Mouse (Mus musculus): Measurements from ENCODE around the gene Mfsd12. TPM values are rescaled to one million over a fixed set of nuclear protein-coding genes. Genes with fewer than 3 reads are reported as not detected.

Gene Mfsd12
- 12.0 and 13.7 TPM in 2 replicates for polyA plus RNA-seq (2016; fragmentation: Nextera tagmentation; extraction: Ambion mirVana)

DNA sequence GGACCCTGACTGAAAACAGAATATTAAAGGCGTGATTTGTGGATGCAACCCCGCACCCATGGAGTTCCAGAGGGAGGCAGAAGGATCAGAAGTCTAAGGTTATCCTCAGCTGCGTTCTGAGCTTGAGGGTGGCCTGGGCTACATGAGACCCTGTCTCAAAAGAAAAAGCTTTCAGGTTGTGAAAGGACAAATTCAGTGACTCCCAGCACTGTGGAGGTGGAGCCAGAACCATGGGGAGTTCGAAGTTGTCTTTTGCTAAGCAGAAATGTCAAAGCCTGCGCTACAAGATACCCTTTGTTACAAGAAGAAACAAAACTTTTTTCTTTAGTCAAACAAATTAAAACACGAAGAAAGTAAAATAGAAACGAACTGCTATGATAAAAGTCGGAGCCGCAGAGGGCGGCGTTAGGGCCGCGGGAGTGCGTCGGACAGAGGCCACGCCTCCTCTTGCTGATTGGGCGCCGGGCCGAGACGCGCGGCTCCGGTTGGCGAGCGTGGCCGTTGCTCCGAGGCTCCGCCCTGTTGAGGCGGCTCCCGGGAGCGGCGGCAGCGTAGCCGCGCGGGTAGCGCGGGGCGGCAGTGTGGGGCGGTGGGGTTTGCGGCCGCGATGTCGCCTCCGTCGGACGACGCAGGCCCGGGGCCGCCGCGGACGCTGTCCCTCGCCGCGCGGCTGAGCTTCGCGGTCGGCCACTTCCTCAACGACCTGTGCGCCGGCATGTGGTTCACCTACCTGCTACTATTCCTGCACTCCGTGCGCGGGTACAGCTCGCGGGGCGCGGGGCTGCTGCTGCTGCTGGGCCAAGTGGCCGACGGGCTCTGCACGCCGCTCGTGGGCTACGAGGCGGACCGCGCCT, at the start of gene Mfsd12:
Gene Mfsd12, plus strand, starts transcription at position 501 of the 854 bp plus-strand sequence.
- 2% methylated on average over 79 of the region's 79 CpGs for WGBS
- Histone ChIP-seq H3K36me3 (no peaks in the 10 kb centered on the region), H3K4me1 (peaks cover 35% of the 10 kb centered on the region), H3K4me3 (peak within 1 kb of the TSS; percentile 71), H3K4me2 (replicated peaks) (peak within 1 kb of the TSS; percentile 99), H3K9ac (replicated peaks) (peak within 1 kb of the TSS; percentile 75), H3K27ac (replicated peaks) (no peak within 1 kb of the TSS; the same call in 1 of the 2 replicates), H3K9me3 (no peaks in the 10 kb centered on the region), H3K27me3 (peaks cover 37% of the 10 kb centered on the region)
- peak; percentile 92 for ATAC-seq (ENCODE audit: low FRiP score, low read depth)

DNA sequence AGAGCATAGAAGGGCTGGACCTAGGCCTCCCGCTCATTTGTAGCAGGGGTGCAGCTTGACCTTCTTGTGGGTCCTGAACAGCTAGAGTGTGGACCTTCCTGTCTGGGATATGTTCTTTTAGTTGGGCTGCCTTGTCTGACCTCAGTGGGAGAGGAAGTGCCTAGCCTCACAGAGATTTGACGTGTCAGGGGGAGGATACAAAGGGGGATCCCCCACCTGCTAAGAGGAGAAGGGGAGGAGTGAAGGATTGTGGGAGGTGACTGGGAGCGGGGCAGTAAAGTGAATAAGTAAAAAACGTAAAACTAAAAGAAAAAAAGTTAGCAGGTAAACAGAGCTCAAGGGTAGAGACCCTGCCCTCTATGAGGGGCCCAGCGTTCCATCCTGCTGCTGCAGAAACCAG, 47.7 kb upstream of the Mfsd12 start:
- Histone ChIP-seq H3K4me3 (no peak overlapping the region), H3K36me3 (peaks cover 90% of the 10 kb centered on the region), H3K27me3 (no peaks in the 10 kb centered on the region), H3K9ac (replicated peaks) (no peak overlapping the region), H3K4me1 (0 out of 2 replicates have a peak, but pooled peaks cover 2% of the 10 kb centered on the region), H3K27ac (replicated peaks) (no peak overlapping the region), H3K4me2 (replicated peaks) (no peak overlapping the region), H3K9me3 (no peaks in the 10 kb centered on the region)
- ATAC-seq (ENCODE audit: low FRiP score, low read depth), result no peak
- 92% methylated on average over 5 of the region's 5 CpGs for WGBS

DNA sequence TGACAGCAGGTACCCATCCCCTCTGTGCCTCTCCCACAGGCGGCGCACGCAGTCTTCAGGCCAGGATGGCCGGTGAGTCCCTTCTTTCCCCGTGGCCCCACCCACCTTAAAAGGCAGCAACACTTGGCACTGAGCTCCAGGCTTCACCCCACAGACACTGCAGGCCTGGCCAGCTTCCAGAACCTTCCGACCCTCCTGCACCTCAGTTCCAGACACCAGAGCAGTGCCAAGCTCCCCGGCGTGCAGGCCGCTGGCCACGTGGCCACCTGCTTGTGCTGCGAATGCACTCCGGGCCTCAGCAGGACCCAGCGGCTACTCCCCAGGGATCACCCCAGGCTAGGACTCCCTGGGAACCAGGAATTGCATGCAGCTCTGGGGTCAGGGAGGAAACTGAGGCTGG, 43.7 kb upstream of the Mfsd12 start:
- Histone ChIP-seq H3K27ac (replicated peaks) (no peak overlapping the region), H3K27me3 (peaks cover 11% of the 10 kb centered on the region), H3K4me3 (no peak overlapping the region), H3K36me3 (peaks cover 98% of the 10 kb centered on the region), H3K4me2 (replicated peaks) (no peak overlapping the region), H3K9me3 (no peaks in the 10 kb centered on the region), H3K4me1 (peaks cover 12% of the 10 kb centered on the region), H3K9ac (replicated peaks) (no peak overlapping the region)
- ATAC-seq (ENCODE audit: low FRiP score, low read depth), result no peak
- 96% methylated on average over 13 of the region's 13 CpGs for WGBS

DNA sequence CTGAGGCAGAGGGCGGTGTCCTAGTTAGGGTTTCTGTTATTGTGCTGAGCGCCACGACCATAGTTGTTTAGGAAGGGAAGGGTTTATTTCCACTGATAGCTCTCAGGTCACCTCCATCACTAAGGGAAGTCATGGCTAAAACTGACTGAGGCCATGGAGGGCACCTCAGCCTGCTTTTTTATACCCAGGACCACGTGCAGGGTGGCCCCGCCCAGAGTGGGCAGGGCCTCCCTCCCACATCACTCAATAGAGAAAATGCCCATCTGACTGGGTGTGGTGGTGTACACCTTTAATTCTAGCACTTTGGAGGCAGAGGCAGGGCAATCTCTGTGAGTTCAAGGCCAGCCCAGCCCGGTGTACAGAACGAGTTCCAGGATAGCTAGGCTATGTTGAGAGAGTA, 43.1 kb upstream of the Mfsd12 start:
- no peak for ATAC-seq (ENCODE audit: low FRiP score, low read depth)
- no peak overlapping the region for H3K9ac ChIP-seq (replicated peaks)
- peaks cover 94% of the 10 kb centered on the region for H3K36me3 ChIP-seq
- H3K9me3 ChIP-seq, result no peaks in the 10 kb centered on the region
- no peak overlapping the region for H3K4me2 ChIP-seq (replicated peaks)
- no peak overlapping the region for H3K4me3 ChIP-seq
- 81% methylated on average over 7 of the region's 7 CpGs for WGBS
- peaks cover 18% of the 10 kb centered on the region for H3K4me1 ChIP-seq
- H3K27me3 ChIP-seq, result peaks cover 11% of the 10 kb centered on the region
- no peak overlapping the region for H3K27ac ChIP-seq (replicated peaks)

DNA sequence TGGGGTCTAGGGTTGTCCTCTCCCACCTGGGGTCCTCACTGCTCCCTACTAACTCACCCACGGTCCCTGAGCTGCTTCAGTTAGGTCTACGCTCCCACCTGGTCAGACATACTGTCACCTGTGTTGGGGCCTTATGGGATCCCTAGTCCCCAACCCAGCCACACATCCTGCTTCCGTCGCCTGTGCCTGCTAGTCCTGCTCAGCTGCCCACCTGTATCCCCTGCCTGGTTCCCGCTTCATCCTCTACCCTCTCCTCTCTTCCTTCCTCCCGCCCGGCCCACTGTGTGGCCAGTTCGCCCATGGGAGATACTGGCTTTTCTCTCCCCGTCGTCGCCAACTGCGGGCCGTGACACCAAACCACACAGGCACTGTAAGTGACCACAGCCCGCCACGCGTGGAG, 41.7 kb upstream of the Mfsd12 start:
- Histone ChIP-seq H3K4me3 (no peak overlapping the region), H3K4me1 (peaks cover 26% of the 10 kb centered on the region), H3K9ac (replicated peaks) (no peak overlapping the region), H3K27me3 (peaks cover 11% of the 10 kb centered on the region), H3K9me3 (no peaks in the 10 kb centered on the region), H3K4me2 (replicated peaks) (no peak overlapping the region), H3K36me3 (peaks cover 80% of the 10 kb centered on the region), H3K27ac (replicated peaks) (no peak overlapping the region)
- no peak for ATAC-seq (ENCODE audit: low FRiP score, low read depth)
- WGBS, result 88% methylated on average over 16 of the region's 16 CpGs

DNA sequence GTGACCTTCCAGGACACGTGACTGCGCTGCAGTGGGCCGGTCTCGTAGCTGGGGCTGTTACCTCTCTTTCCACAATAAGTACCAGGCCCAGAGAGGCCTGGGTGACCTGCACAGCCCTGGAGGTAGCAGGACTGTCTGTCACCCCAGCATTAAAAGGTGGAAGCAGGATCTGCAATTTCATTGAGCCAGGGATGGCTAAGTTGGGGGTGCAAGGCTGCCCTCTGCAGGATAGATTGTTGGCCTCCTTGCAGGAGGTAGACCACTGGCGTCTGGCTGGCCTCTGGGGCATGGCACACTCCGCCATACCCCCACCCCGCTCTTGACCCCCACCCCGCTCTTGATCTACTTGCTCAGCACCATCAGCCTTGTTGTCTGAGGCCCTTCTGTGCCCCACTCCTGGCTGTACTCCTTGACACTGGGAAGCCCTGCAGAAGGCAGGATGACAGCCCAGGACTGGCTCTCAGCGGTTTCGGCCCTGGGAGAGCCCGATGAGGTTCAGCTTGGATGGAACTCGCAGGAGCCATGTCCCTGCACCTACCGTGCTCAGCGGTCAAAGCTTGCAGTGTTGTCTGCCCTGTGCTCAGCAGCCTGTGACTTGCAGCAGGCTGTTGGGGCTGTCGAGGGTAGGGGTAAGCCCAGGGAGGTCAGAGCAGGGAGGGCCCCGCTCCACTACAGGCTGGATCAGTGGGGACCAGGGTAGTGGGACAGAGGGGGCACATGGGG, 40.8 kb upstream of the Mfsd12 start:
- Histone ChIP-seq H3K4me3 (no peak overlapping the region), H3K27me3 (peaks cover 11% of the 10 kb centered on the region), H3K9me3 (no peaks in the 10 kb centered on the region), H3K9ac (replicated peaks) (peak overlapping the region; percentile 46), H3K27ac (replicated peaks) (0 out of 2 replicates have a peak overlapping the region, but pooled peaks have one; percentile 3), H3K4me1 (peaks cover 27% of the 10 kb centered on the region), H3K4me2 (replicated peaks) (peak overlapping the region; percentile 29), H3K36me3 (peaks cover 71% of the 10 kb centered on the region)
- 33% methylated on average over 15 of the region's 16 CpGs for WGBS
- no peak for ATAC-seq (ENCODE audit: low FRiP score, low read depth)

DNA sequence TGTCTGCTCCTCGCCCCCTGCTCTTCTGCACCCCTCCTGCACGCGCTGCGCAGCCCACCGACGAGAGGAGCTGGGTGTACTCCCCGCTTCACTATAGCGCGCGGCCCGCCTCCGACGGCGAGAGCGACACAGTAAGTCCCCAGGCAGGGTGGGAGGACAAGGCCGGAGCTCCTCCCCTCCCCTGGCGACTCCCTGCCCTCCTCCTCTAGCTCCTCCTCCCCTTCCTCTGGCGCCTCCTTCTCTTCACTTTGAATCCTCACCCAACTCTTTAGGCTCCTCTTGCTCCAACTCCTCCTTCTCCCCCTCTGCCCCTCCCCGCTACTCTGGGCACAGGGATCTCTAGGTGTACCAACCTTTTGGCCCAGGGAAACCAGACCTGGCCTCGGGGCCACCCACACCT, 40.0 kb upstream of the Mfsd12 start:
- Histone ChIP-seq H3K27me3 (peaks cover 11% of the 10 kb centered on the region), H3K4me2 (replicated peaks) (peak overlapping the region; percentile 29), H3K36me3 (peaks cover 64% of the 10 kb centered on the region), H3K4me1 (peaks cover 35% of the 10 kb centered on the region), H3K27ac (replicated peaks) (no peak overlapping the region), H3K4me3 (no peak overlapping the region), H3K9ac (replicated peaks) (peak overlapping the region; percentile 46), H3K9me3 (no peaks in the 10 kb centered on the region)
- no peak for ATAC-seq (ENCODE audit: low FRiP score, low read depth)
- 12% methylated on average over 19 of the region's 20 CpGs for WGBS

DNA sequence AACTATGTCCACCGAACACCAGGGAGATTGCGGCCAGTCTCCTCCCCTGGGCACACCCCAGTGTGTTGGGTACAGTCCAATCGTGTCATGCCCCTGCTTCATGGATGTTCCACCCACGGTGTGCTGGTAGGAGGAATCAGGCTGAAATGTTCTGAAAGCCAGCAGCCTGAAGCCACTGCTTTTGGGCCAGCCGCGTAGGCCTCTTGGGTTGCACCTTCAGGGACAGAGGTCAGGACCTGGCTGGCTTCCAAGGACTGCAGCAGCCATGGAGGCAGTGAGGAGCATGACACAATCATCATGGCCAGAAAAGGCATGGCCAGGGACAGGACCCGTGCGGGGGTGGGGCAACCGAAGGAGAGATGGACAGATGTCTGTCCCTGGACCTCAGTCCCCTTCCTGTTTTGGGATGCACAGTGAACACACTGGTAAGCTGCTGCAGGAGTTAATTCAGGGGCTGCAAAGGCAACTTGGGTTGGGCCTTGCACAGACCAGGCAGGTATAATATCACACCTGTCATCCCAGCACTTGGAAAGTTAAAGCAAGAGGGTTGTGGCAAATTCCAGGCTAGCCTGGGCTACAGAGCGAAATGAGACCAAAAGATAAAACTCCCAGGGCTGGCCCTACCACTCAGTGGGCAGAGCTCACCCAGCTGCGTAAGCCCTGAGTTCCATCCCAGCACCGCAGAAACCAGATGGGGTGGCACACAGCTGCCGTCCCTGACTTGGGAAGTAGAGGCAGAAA, 38.5 kb upstream of the Mfsd12 start:
- Histone ChIP-seq H3K27me3 (peaks cover 11% of the 10 kb centered on the region), H3K4me2 (replicated peaks) (peak overlapping the region; percentile 70), H3K9me3 (no peaks in the 10 kb centered on the region), H3K4me3 (peak overlapping the region; percentile 96; the same call in 1 of the 2 replicates), H3K36me3 (peaks cover 64% of the 10 kb centered on the region), H3K9ac (replicated peaks) (peak overlapping the region; percentile 61; the same call in 1 of the 2 replicates), H3K4me1 (peaks cover 38% of the 10 kb centered on the region), H3K27ac (replicated peaks) (no peak overlapping the region; the same call in 1 of the 2 replicates)
- 94% methylated on average over 13 of the region's 13 CpGs for WGBS
- ATAC-seq (ENCODE audit: low FRiP score, low read depth), result no peak

DNA sequence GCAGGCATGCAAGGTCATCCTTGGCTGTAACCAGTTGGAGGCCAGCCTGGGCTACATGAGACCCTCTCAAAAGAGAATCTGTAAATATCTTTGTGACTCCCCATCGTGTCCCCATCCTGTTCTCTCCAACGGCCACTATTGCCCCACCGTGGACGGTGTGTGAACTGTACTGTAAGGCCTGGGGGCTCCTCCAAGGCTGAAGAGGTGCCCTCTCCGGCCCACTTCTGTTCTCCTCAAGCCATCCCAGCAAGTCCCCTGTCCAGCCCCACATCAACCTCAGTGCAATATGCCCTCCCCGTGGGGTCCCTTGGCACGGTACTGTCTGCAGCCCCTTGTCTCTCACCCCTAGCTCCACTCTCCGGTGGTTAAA, 38.0 kb upstream of the Mfsd12 start:
- no peak for ATAC-seq (ENCODE audit: low FRiP score, low read depth)
- Histone ChIP-seq H3K36me3 (peaks cover 64% of the 10 kb centered on the region), H3K4me2 (replicated peaks) (peak overlapping the region; percentile 70), H3K9me3 (no peaks in the 10 kb centered on the region), H3K4me1 (peaks cover 38% of the 10 kb centered on the region), H3K27ac (replicated peaks) (peak overlapping the region; percentile 85), H3K4me3 (peak overlapping the region; percentile 96), H3K27me3 (peaks cover 11% of the 10 kb centered on the region), H3K9ac (replicated peaks) (peak overlapping the region; percentile 61)
- 38% methylated on average over 8 of the region's 8 CpGs for WGBS

DNA sequence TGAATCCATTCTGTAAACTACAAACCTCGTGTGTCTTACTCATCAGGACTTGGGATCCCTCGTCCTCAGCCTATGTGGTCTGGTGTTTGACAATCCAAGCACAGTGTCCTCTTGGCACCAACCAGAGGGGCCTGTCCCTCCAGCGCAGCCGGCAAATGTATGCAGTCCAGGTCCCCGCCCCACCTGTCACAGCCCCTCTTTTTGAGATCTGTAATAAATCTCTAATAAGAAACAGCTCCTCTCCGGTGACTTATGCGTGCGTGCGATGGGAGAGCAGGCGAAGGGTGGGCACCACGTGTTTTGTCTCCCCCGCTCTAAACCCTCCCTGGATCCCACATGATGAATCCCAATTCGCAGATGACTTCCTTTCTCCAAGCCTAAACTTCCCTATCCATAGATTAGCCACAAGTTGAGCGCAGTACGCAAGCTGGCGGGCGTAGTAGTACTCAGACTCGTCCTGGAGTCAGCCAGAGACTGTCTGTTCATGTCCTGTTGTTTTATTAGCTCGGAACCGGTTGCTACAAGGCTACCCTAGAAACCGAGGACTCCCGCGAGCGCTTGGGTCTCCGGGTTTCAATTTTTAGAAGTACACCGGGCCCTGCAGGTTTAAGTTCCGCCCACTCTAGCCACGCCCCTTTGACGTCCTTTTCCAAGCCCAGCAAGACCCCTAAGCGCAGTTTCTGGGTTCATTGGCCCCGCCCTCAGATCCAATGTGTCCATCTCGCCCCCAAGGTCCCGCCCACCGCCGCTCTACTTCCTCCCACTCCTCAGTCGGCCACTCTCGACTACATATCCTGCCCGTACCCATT, 37.3 kb upstream of the Mfsd12 start:
- Histone ChIP-seq H3K36me3 (peaks cover 64% of the 10 kb centered on the region), H3K4me1 (peaks cover 38% of the 10 kb centered on the region), H3K9me3 (no peaks in the 10 kb centered on the region), H3K4me3 (peak overlapping the region; percentile 96), H3K4me2 (replicated peaks) (peak overlapping the region; percentile 70), H3K9ac (replicated peaks) (peak overlapping the region; percentile 61), H3K27me3 (peaks cover 11% of the 10 kb centered on the region), H3K27ac (replicated peaks) (peak overlapping the region; percentile 85)
- ATAC-seq (ENCODE audit: low FRiP score, low read depth), result peak; percentile 1; the same call in 1 of the 2 replicates
- 2% methylated on average over 38 of the region's 38 CpGs for WGBS

Data from midbrain, embryonic 12.5 days (tissue).